Mouse (Mus musculus) neural tube, embryonic 15.5 days (tissue): Measurements from ENCODE around the gene Tmc3. TPM values are rescaled to one million over a fixed set of nuclear protein-coding genes. Genes with fewer than 3 reads are reported as not detected.

ENCODE experiments used
- ATAC-seq: fragments of 200-750 bp; cut with Nextera tagmentation; 2 replicates; pipeline ENCODE4 v1.8.0; 2017; ENCODE audit warnings: mild to moderate bottlenecking, moderate TSS enrichment, moderate library complexity; ENCODE audit not compliant: low FRiP score
- H3K27ac ChIP-seq: fragments of 300-500 bp; sonication (generic); replicated peaks from 2 replicates; pipeline ENCODE4 v1.5.1; 2015; ENCODE audit warnings: mild to moderate bottlenecking, inconsistent platforms
- H3K27me3 ChIP-seq: fragments of 300-500 bp; sonication (generic); replicated peaks from 2 replicates; pipeline ENCODE4 v1.6.1; 2015; ENCODE audit warnings: inconsistent platforms
- H3K36me3 ChIP-seq: fragments of 300-500 bp; sonication (generic); 2 replicates; pipeline ENCODE4 v1.6.1; 2015; ENCODE audit warnings: inconsistent platforms
- H3K4me1 ChIP-seq: fragments of 300-500 bp; sonication (generic); 2 replicates; pipeline ENCODE4 v1.6.1; 2015; ENCODE audit warnings: inconsistent platforms
- H3K4me2 ChIP-seq: fragments of 300-500 bp; sonication (generic); 2 replicates; pipeline ENCODE4 v1.6.1; 2015; ENCODE audit warnings: inconsistent platforms, mild to moderate bottlenecking, moderate library complexity
- H3K4me3 ChIP-seq: fragments of 300-500 bp; sonication (generic); replicated peaks from 2 replicates; pipeline ENCODE4 v1.5.1; 2015; ENCODE audit warnings: mild to moderate bottlenecking, inconsistent platforms
- H3K9ac ChIP-seq: fragments of 300-500 bp; sonication (generic); replicated peaks from 2 replicates; pipeline ENCODE4 v1.6.1; 2015; ENCODE audit warnings: mild to moderate bottlenecking, inconsistent platforms
- H3K9me3 ChIP-seq: fragments of 300-500 bp; sonication (generic); replicated peaks from 2 replicates; pipeline ENCODE4 v1.6.1; 2016; ENCODE audit warnings: inconsistent platforms
- WGBS: fragments of 180-500 bp; shearing (Covaris S2); methylation state at CpG from one replicate; pipeline ENCODE4 v1.1.7; 2015; ENCODE audit warnings: mixed read lengths; 5-methylcytosine and 5-hydroxymethylcytosine counted together
- polyA plus RNA-seq: library from polyadenylated mRNA; unstranded; fragments of >200 nt; fragmentation: Nextera tagmentation; extraction: Ambion mirVana; gene quantifications from 2 replicates; pipeline ENCODE4 v1.2.1, GENCODE M21; 2015

The Tmc3 gene
- polyA plus RNA-seq, 1 experiment from 2014 or later: 0.27 TPM

DNA sequence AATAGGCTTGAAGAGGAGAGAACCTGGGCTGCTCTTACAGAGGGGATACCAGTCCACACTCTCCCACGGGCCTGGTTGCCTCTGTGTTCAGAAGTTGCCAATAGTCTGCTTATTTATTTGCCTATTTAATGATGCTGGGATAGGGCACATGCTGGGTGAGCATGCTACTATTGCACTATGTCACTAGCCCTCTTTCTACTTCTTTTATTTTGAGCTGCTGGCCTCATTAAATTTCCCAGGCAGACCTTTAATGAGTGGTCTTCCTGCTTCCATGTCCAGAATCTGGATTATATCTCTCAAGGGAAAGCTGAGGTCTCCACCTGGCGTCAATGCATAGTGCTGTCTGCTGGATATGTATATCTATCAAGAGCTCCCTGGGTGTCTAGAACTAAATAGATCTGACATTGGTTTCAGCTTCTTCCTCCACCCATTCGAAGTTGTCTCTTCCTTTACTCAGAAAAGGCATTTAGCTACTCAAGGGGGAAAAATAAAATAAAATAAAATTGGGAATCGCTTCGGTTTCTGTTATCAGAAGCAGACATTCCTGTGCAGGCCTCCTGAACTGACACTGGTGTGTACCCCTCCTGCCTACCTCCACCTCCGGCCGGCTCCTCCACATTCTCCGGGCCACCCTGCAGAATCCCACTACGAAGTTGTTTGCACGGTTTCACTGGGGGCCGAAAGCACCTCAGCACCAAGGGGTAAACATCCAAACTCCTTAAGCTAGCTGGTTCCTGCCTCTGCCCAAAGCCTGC is 46.5 kb downstream of the Tmc3 start:
- peak overlapping the region; percentile 84 for H3K4me2 ChIP-seq
- no peaks in the 10 kb centered on the region for H3K9me3 ChIP-seq
- peaks cover 20% of the 10 kb centered on the region for H3K4me1 ChIP-seq
- 13% methylated on average over 11 of the region's 11 CpGs for WGBS
- H3K27ac ChIP-seq: peak overlapping the region; percentile 79
- ATAC-seq: peak; percentile 68
- peak overlapping the region; percentile 57 for H3K9ac ChIP-seq
- no peaks in the 10 kb centered on the region for H3K36me3 ChIP-seq
- no peaks in the 10 kb centered on the region for H3K27me3 ChIP-seq
- H3K4me3 ChIP-seq: peak overlapping the region; percentile 65

- H3K4me2 ChIP-seq: peak within 1 kb of the TSS; percentile 84
- under 1% methylated on average over 35 of the region's 35 CpGs for WGBS
- peak within 1 kb of the TSS; percentile 66 for H3K9ac ChIP-seq
- H3K9me3 ChIP-seq: no peaks in the 10 kb centered on the region
- peak within 1 kb of the TSS; percentile 79 for H3K27ac ChIP-seq
- H3K4me3 ChIP-seq: peak within 1 kb of the TSS; percentile 65
- H3K4me1 ChIP-seq: peaks cover 20% of the 10 kb centered on the region
- ATAC-seq: peak; percentile 99
- H3K36me3 ChIP-seq: no peaks in the 10 kb centered on the region
- no peaks in the 10 kb centered on the region for H3K27me3 ChIP-seq
Measured at GRCm38 (mm10) chr7:83631828-83632681, 47.3 kb downstream of the Tmc3 start, which contains the start of gene Stard5. Gene Stard5, plus strand, starts transcription at chr7:83631959.

- Histone ChIP-seq H3K4me3 (peak overlapping the region; percentile 65), H3K4me1 (peaks cover 20% of the 10 kb centered on the region), H3K27me3 (no peaks in the 10 kb centered on the region), H3K9ac (peak overlapping the region; percentile 66; the same call in 1 of the 2 replicates), H3K9me3 (no peaks in the 10 kb centered on the region), H3K4me2 (peak overlapping the region; percentile 84), H3K27ac (no peak overlapping the region), H3K36me3 (no peaks in the 10 kb centered on the region)
- ATAC-seq: no peak
- WGBS: 64% methylated on average over 6 of the region's 6 CpGs
Measured at GRCm38 (mm10) chr7:83632682-83633120, 48.0 kb downstream of the Tmc3 start.

DNA sequence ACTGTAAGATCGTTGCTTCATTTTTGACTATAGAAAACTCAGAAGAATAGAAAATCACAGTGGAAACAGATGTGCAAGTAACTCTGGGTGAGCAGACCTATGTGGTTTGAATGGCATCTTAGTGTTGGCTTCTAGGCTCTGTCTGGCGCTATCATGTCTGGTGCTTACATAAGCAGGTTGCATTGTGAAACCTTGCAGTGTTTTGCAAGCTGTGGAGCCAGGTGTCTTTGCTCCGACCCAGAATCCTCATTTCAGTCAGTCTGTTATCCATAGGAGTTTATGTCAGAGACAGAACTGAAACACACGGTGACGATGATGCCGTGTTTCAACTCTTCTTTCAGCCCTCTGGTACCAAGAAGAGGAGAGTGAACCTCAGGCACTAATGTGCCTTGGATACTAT is 49.1 kb downstream of the Tmc3 start:
- no peak overlapping the region for H3K27ac ChIP-seq
- 92% methylated on average over 6 of the region's 6 CpGs for WGBS

DNA sequence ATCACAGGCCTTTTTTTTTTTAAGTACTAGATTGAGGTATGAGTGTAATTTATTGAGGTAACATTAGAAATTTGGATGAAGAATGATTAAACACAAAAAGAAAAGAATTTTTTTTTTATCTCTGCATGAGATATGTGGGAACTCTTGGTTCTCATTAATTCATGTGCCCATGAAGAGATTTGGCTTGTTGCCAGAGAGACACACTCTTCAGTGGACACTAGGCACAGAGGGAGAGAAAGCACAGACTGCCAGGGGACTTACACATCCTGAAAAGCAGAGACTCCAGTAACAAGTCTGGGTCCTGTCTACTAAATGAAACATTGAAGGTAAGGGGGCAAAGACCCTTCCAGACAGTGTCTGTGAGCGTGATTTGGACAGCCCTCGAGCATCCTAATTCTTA is 51.0 kb downstream of the Tmc3 start:
- no peaks in the 10 kb centered on the region for H3K27me3 ChIP-seq
- no peaks in the 10 kb centered on the region for H3K9me3 ChIP-seq
- no peak for ATAC-seq
- no peak overlapping the region for H3K4me3 ChIP-seq
- no peak overlapping the region for H3K9ac ChIP-seq
- 0 out of 2 replicates have a peak, but pooled peaks cover under 1% of the 10 kb centered on the region for H3K36me3 ChIP-seq
- WGBS: 77% methylated on average over 2 of the region's 2 CpGs
- H3K4me1 ChIP-seq: peaks cover 15% of the 10 kb centered on the region
- H3K27ac ChIP-seq: no peak overlapping the region
- H3K4me2 ChIP-seq: no peak overlapping the region

More for the DNA sequence above, 49.1 kb downstream of the Tmc3 start:
- Histone ChIP-seq H3K4me1 (peaks cover 20% of the 10 kb centered on the region), H3K36me3 (no peaks in the 10 kb centered on the region), H3K4me2 (no peak overlapping the region), H3K9ac (no peak overlapping the region), H3K27me3 (no peaks in the 10 kb centered on the region), H3K9me3 (no peaks in the 10 kb centered on the region), H3K4me3 (no peak overlapping the region)
- ATAC-seq: no peak

DNA sequence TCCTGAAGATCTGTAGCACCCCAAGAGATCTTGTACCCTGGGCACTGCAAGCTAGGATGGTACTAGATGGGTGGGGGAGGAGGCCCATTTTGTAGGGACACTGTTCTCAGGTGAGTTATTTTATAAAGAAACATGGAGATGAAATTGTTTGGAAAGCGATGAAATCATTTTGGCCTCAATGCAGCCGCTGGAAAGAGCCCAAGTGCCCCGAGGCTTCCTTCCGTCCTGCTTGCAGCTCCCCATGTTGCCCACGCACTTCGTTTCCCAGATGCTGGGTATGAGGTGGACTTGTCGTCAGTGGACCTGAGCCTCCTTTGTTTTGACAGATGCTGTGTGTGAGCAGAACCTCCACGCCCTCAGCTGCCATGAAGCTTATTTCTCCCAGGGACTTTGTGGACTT is 51.7 kb downstream of the Tmc3 start:
- H3K27ac ChIP-seq: no peak overlapping the region
- WGBS: 81% methylated on average over 8 of the region's 8 CpGs
- peaks cover 8% of the 10 kb centered on the region for H3K4me1 ChIP-seq
- ATAC-seq: no peak
- no peak overlapping the region for H3K4me3 ChIP-seq
- H3K4me2 ChIP-seq: no peak overlapping the region
- H3K9ac ChIP-seq: no peak overlapping the region
- no peaks in the 10 kb centered on the region for H3K27me3 ChIP-seq
- no peaks in the 10 kb centered on the region for H3K9me3 ChIP-seq
- 0 out of 2 replicates have a peak, but pooled peaks cover 2% of the 10 kb centered on the region for H3K36me3 ChIP-seq

- Histone ChIP-seq H3K4me1 (0 out of 2 replicates have a peak, but pooled peaks cover 2% of the 10 kb centered on the region), H3K4me3 (no peak overlapping the region), H3K27ac (no peak overlapping the region), H3K27me3 (no peaks in the 10 kb centered on the region), H3K9ac (no peak overlapping the region), H3K4me2 (no peak overlapping the region), H3K36me3 (0 out of 2 replicates have a peak, but pooled peaks cover 2% of the 10 kb centered on the region), H3K9me3 (no peaks in the 10 kb centered on the region)
- WGBS: 78% methylated on average over 8 of the region's 8 CpGs
- ATAC-seq: no peak
Measured at GRCm38 (mm10) chr7:83637781-83638583, 53.3 kb downstream of the Tmc3 start.

- H3K9me3 ChIP-seq: no peaks in the 10 kb centered on the region
- H3K36me3 ChIP-seq: 0 out of 2 replicates have a peak, but pooled peaks cover 2% of the 10 kb centered on the region
- ATAC-seq: no peak
- 78% methylated on average over 3 of the region's 3 CpGs for WGBS
- no peaks in the 10 kb centered on the region for H3K4me1 ChIP-seq
- H3K27ac ChIP-seq: no peak overlapping the region
- H3K9ac ChIP-seq: no peak overlapping the region
- H3K4me3 ChIP-seq: no peak overlapping the region
- H3K4me2 ChIP-seq: no peak overlapping the region
- no peaks in the 10 kb centered on the region for H3K27me3 ChIP-seq
Measured at GRCm38 (mm10) chr7:83639084-83639483, 54.4 kb downstream of the Tmc3 start.

- Histone ChIP-seq H3K27me3 (no peaks in the 10 kb centered on the region), H3K9ac (no peak overlapping the region), H3K4me1 (no peaks in the 10 kb centered on the region), H3K4me2 (no peak overlapping the region), H3K9me3 (no peaks in the 10 kb centered on the region), H3K4me3 (no peak overlapping the region), H3K27ac (no peak overlapping the region), H3K36me3 (0 out of 2 replicates have a peak, but pooled peaks cover 2% of the 10 kb centered on the region)
- 92% methylated on average over 5 of the region's 5 CpGs for WGBS
- ATAC-seq: no peak
Measured at GRCm38 (mm10) chr7:83640581-83640980, 55.9 kb downstream of the Tmc3 start.

- Histone ChIP-seq H3K27me3 (no peaks in the 10 kb centered on the region), H3K4me2 (no peak overlapping the region), H3K4me3 (no peak overlapping the region), H3K4me1 (no peaks in the 10 kb centered on the region), H3K36me3 (0 out of 2 replicates have a peak, but pooled peaks cover 2% of the 10 kb centered on the region), H3K27ac (no peak overlapping the region), H3K9me3 (no peaks in the 10 kb centered on the region), H3K9ac (no peak overlapping the region)
- 63% methylated on average over 2 of the region's 2 CpGs for WGBS
- ATAC-seq: no peak
Measured at GRCm38 (mm10) chr7:83641163-83641562, 56.4 kb downstream of the Tmc3 start.

GRCm38 (mm10) chr7:83643581-83643980 is 58.9 kb downstream of the Tmc3 start:
- H3K9me3 ChIP-seq: no peaks in the 10 kb centered on the region
- 69% methylated on average over 6 of the region's 6 CpGs for WGBS
- H3K4me3 ChIP-seq: no peak overlapping the region
- H3K27ac ChIP-seq: no peak overlapping the region
- H3K4me2 ChIP-seq: no peak overlapping the region
- 0 out of 2 replicates have a peak, but pooled peaks cover 2% of the 10 kb centered on the region for H3K36me3 ChIP-seq
- H3K4me1 ChIP-seq: no peaks in the 10 kb centered on the region
- ATAC-seq: no peak
- H3K27me3 ChIP-seq: no peaks in the 10 kb centered on the region
- no peak overlapping the region for H3K9ac ChIP-seq
